Mouse (Mus musculus): ENCODE measurements around the gene Rab20.

- no peak for TF ChIP-seq CTCF (IDR thresholded peaks at IDR 0.05; ENCODE audit: borderline replicate concordance, control insufficient read depth, extremely low read depth, insufficient read depth, low read length, poor library complexity)
- TF ChIP-seq POLR2A (IDR thresholded peaks at IDR 0.05; ENCODE audit: control insufficient read depth, extremely low read depth, insufficient read depth, low read length, poor library complexity), result no peak
These were observed 28.1 kb downstream of the Rab20 start for GRCm38 (mm10) chr8:11450184-11451113.
